Mouse (Mus musculus) midbrain, embryonic 15.5 days (tissue): ENCODE results near the gene Gm20388. TPM values are rescaled to one million over a fixed set of nuclear protein-coding genes. Genes with fewer than 3 reads are reported as not detected.
"Not testable (repeated sequence)": the region's sequence is repeated elsewhere in the genome, so short reads cannot be mapped to it uniquely, and the experiment has no call there.

Experiments
- ATAC-seq: fragments of 200-750 bp; cut with Nextera tagmentation; replicated peaks from 2 replicates; pipeline ENCODE4 v1.8.0; 2017; ENCODE audit warnings: moderate TSS enrichment
- H3K27ac ChIP-seq: fragments of 300-500 bp; sonication (generic); 2 replicates; pipeline ENCODE4 v1.5.1; 2015; ENCODE audit warnings: mild to moderate bottlenecking, inconsistent platforms
- H3K27me3 ChIP-seq: fragments of 300-500 bp; sonication (generic); replicated peaks from 2 replicates; pipeline ENCODE4 v1.6.1; 2015; ENCODE audit warnings: inconsistent platforms
- H3K36me3 ChIP-seq: fragments of 300-500 bp; sonication (generic); replicated peaks from 2 replicates; pipeline ENCODE4 v1.6.1; 2015; ENCODE audit warnings: inconsistent platforms
- H3K4me1 ChIP-seq: fragments of 300-500 bp; sonication (generic); 2 replicates; pipeline ENCODE4 v1.6.1; 2015; ENCODE audit warnings: inconsistent platforms
- H3K4me2 ChIP-seq: fragments of 300-500 bp; sonication (generic); 2 replicates; pipeline ENCODE4 v1.6.1; 2015; ENCODE audit warnings: inconsistent platforms, mild to moderate bottlenecking, moderate library complexity
- H3K4me3 ChIP-seq: fragments of 300-500 bp; sonication (generic); 2 replicates; pipeline ENCODE4 v1.5.1; 2015; ENCODE audit warnings: mild to moderate bottlenecking, inconsistent platforms
- H3K9ac ChIP-seq: fragments of 300-500 bp; sonication (generic); 2 replicates; pipeline ENCODE4 v1.6.1; 2015; ENCODE audit warnings: mild to moderate bottlenecking, inconsistent platforms
- H3K9me3 ChIP-seq: fragments of 300-500 bp; sonication (generic); 2 replicates; pipeline ENCODE4 v1.6.1; 2016; ENCODE audit warnings: inconsistent platforms
- WGBS: fragments of 180-500 bp; shearing (Covaris S2); methylation state at CpG from one replicate; pipeline ENCODE4 v1.1.7; 2015; ENCODE audit warnings: mixed read lengths; 5-methylcytosine and 5-hydroxymethylcytosine counted together
- polyA plus RNA-seq: library from polyadenylated mRNA; unstranded; fragments of >200 nt; fragmentation: Nextera tagmentation; extraction: Ambion mirVana; gene quantifications from 2 replicates; pipeline ENCODE4 v1.2.1, GENCODE M21; 2015

The Gm20388 gene
- polyA plus RNA-seq, 1 experiment from 2014 or later, result 5.6 TPM

DNA sequence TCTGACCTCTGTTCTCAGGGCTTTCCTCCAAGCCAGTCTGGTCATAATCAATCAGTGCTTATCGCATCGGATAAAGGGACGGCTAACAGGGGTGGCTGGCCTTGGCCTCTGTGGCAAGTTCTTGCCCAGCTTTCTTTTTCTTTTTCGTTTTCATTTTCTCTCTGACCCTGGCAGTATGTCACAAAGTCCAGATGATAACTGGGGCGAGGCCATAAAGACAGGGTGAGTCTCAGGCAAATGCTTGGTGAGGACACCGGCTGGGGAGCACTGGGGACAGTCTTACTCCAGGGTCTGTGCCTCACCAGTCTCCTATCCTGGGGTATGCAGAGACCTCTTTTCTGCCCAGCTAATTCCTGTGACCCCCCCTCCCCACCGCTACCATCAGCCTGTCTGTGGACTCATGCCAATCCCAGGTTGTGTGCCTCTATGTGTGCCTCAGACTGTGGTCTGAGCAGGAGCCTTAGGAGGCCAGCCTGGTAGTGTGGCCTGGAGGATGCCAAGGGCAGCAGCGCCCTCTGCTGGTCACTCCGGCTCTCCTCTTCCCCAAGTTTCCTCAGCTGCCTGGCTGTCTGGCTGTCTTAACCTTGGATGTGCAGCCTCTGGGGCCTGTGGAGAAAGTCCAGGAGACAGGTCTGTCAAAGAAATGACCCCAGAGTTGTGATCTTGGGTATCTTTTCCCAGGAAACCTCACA, 885.4 kb downstream of the Gm20388 start:
- WGBS, result 43% methylated on average over 9 of the region's 9 CpGs
- Histone ChIP-seq H3K4me3 (no peak overlapping the region), H3K9me3 (no peaks in the 10 kb centered on the region), H3K4me1 (peaks cover 2% of the 10 kb centered on the region; the same call in 1 of the 2 replicates), H3K4me2 (no peak overlapping the region), H3K36me3 (no peaks in the 10 kb centered on the region), H3K9ac (no peak overlapping the region), H3K27me3 (peaks cover 5% of the 10 kb centered on the region; the same call in 1 of the 2 replicates), H3K27ac (no peak overlapping the region)
- peak; percentile 70 for ATAC-seq

DNA sequence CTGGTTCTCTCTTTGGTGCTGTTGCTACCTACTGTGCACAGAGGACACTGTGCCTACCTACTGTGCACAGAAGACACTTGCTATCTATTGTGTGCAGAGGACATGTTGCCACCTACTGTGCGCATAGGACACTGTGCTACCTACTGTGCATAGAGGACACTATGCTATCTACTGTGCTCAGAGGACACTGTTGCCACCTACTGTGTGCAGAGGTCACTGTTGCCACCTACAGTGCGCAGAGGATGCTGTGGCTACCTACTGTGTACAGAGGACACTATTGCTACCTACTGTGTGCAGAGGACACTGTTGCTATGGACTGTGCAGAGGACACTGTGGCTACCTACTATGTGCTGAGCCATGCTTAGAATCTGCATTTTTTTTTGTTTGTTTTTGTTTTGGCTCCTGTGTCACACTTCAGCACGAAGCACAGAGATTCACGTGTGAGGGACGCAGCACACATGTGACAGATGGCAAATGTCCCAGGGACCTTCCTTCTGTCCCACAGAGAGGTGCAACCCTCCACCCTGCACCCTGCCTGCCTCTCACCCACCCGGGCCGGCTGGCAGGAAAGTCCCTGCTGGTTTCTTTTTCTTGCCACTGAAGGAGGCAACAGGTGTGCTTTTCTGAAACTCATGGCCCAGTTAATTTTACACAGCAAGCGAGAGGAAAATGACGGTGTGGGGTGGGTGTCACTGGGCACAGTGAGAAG, 886.5 kb downstream of the Gm20388 start:
- Histone ChIP-seq H3K4me3 (no peak overlapping the region), H3K27me3 (peaks cover 13% of the 10 kb centered on the region; the same call in 1 of the 2 replicates), H3K4me2 (no peak overlapping the region), H3K27ac (no peak overlapping the region), H3K9ac (no peak overlapping the region), H3K36me3 (no peaks in the 10 kb centered on the region), H3K9me3 (no peaks in the 10 kb centered on the region), H3K4me1 (peaks cover 2% of the 10 kb centered on the region; the same call in 1 of the 2 replicates)
- whole genome bisulfite sequencing, result 82% methylated on average over 9 of the region's 9 CpGs
- no peak for ATAC-seq

DNA sequence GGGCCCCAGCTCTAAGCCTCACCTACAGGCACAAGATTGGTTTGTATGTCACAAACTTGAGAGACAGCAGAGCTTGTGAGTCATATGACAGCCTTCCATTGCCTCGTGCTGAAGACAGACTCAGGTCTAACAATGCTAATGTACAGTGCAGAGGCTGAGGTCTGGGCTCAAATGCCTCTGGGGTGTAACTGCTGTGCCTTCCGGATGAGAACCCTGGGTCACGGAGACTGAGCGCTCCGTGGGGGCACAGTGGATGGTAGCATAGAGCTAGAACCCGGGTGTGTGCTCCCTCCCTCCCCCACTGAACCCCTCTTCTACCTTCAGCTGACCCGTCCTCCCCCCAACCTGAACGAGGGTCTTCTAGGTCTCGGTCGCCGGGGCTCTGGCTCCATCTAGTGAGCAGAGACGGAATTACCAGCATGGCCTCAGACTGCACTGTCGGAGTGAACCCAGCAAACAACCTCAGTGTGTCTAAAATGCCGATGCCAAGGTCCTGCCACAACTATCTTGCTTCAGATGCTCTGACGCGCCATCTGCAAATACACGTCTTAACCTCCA, 889.7 kb downstream of the Gm20388 start:
- Histone ChIP-seq H3K36me3 (no peaks in the 10 kb centered on the region), H3K4me1 (peaks cover 2% of the 10 kb centered on the region; the same call in 1 of the 2 replicates), H3K27me3 (peaks cover 13% of the 10 kb centered on the region; the same call in 1 of the 2 replicates), H3K4me3 (no peak overlapping the region), H3K4me2 (peak overlapping the region; percentile 43), H3K27ac (no peak overlapping the region), H3K9me3 (no peaks in the 10 kb centered on the region), H3K9ac (no peak overlapping the region)
- ATAC-seq, result peak; percentile 71; the same call in 1 of the 2 replicates
- 5% methylated on average over 17 of the region's 17 CpGs for WGBS

DNA sequence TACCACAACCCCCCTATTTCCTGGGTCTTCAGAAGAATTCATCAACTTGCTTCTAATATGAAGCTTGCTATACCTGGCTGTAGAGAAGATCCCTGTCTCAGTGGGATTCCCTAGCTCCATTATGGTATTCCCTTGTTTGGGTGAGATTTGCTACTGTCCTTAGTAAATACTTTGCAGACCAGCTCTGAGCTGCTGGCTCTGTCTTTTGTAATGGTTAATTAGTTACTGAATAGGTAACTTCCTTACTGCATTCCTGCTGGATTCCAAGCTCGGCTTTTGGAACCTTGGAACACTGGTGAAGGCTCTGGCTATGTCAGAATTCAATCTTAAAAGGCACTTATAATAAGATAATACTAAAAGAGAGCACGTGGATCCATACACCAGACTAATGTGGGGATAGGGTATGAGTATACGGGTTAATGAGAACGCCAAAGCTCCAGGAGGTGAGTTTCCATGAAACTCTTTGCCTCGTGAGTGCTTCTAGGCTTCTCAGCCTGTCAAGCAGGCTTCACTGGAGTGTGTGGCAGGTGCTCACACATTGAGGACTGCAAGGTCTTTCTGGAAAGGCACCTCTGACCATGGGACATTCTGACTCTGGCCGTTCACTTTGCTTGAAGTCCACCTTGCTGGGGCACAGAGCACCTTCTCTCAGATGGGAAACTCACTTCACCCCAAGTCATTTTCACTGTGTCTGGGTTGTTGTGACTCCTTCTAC, 893.2 kb downstream of the Gm20388 start:
- not testable (repeated sequence) for H3K9me3 ChIP-seq, H3K4me1 ChIP-seq, H3K27ac ChIP-seq, H3K4me2 ChIP-seq, H3K36me3 ChIP-seq, H3K4me3 ChIP-seq, H3K9ac ChIP-seq, ATAC-seq
- 51% methylated on average over 6 of the region's 6 CpGs for WGBS
- peaks cover 13% of the 10 kb centered on the region; the same call in 1 of the 2 replicates for H3K27me3 ChIP-seq

DNA sequence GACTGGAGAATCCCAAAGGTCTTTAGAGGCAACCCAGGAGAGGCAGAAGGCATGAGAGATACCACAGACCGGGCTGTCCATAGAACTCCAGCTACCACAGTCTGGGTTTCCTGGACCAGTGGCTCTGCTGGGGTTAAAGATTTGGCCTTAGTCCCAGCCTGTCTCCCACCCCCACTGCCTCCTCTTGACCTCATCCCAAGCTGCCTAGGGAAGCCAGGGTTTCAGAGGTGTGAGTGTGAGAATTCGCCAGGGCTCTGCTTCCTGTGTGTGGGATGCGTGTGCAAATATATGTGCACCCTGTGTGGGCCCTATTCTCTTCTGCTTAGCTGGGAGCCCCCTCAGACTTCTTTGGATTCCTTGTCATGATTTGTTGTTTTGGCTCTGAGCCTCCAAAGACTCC, 894.1 kb downstream of the Gm20388 start:
- 83% methylated on average over 3 of the region's 3 CpGs for WGBS
- peaks cover 13% of the 10 kb centered on the region; the same call in 1 of the 2 replicates for H3K27me3 ChIP-seq
- no peak overlapping the region for H3K4me2 ChIP-seq
- no peak overlapping the region for H3K4me3 ChIP-seq
- no peaks in the 10 kb centered on the region for H3K9me3 ChIP-seq
- no peaks in the 10 kb centered on the region for H3K36me3 ChIP-seq
- no peak overlapping the region for H3K27ac ChIP-seq
- no peak for ATAC-seq
- peaks cover 2% of the 10 kb centered on the region; the same call in 1 of the 2 replicates for H3K4me1 ChIP-seq
- H3K9ac ChIP-seq, result no peak overlapping the region

DNA sequence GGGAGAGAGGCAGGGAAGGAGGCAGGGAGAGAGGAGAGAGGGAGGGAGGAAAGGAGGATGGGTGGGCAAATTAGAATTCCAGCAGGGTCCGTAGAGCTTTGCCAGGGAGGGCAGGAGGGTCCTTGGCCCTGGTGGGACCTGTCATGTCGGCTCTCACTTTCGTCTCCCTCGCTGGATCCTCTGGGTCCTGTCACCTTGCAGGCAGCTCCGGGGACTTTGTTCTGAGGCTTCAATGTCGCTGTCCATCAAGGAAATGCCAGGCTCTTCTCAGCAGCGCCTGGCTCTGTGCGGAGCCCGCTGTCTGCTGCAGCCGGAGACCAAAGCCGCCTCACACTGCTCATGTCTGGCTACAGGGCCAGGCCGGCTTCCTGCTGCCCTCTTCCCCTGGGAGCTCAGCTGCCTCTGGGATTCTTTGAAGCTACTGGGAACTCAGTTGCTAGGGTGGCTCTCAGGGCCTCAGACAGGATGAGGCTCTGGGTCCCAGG, 896.2 kb downstream of the Gm20388 start:
- Histone ChIP-seq H3K36me3 (no peaks in the 10 kb centered on the region), H3K9me3 (no peaks in the 10 kb centered on the region), H3K9ac (no peak overlapping the region), H3K27me3 (0 out of 2 replicates have a peak, but pooled peaks cover under 1% of the 10 kb centered on the region), H3K4me2 (no peak overlapping the region), H3K27ac (no peak overlapping the region), H3K4me3 (no peak overlapping the region), H3K4me1 (no peaks in the 10 kb centered on the region)
- ATAC-seq, result no peak
- 60% methylated on average over 12 of the region's 12 CpGs for WGBS

DNA sequence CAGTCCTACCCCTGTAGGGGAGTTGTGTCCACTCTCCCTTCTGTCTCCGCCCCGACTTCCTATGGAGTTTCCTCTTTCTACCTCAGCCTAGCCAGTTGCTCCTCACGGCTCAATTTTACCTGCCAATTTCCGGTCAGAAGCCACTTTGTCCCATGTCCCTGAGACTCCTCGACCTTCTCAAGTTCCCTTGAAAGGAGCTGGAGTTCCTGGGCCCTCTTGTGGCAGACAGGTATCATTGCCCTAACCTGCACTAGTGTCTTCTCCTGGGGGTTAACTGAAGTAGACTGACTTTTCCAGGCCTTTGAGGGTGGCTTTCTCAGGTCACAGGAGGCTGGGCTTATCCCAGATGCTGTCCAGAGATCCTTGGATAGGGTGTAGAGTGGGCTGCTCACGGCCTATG, 897.1 kb downstream of the Gm20388 start:
- Histone ChIP-seq H3K4me3 (no peak overlapping the region), H3K36me3 (no peaks in the 10 kb centered on the region), H3K4me2 (no peak overlapping the region), H3K27me3 (no peaks in the 10 kb centered on the region), H3K27ac (no peak overlapping the region), H3K9me3 (no peaks in the 10 kb centered on the region), H3K9ac (no peak overlapping the region), H3K4me1 (no peaks in the 10 kb centered on the region)
- 53% methylated on average over 6 of the region's 6 CpGs for WGBS
- ATAC-seq, result no peak

DNA sequence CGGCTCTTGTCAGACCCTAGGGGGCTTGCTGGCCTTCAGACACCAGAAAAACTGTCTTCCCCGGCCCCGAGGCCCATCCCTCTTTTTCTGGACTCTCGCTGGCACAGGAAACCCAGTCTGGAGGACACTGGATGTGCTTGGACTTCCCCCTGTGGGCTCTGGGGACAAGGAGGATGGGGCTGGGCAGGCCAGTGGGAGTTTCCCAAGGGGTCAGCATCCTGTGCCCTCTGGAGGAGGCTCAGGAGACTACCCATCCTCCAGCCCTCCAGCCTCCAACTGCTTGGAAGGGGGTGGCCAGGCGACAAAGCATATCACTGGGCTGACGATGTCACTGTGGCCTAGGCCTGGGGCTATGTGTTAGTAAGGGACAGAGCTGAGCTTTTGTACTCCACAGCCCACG, 898.4 kb downstream of the Gm20388 start:
- WGBS, result 65% methylated on average over 7 of the region's 7 CpGs
- H3K9ac ChIP-seq, result no peak overlapping the region
- no peak for ATAC-seq

DNA sequence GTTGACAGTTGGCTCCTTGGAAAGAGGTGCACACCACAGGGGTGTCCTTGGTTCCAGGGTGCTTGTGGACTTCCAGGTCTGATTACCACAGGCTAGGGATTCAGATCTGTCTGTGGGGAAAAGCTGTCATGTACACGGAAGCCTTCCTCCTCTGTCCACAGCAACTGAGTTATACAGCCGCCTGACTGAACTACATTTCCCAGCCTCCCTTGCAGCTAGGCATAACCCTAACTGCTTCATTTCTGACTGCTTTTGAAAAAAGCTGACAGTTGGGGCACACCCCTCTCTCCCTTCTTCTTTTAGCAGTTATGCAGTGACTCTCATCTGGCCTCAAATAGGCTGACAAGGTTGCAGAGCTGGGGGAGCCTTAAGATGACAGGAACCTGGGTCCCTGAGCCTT, 901.3 kb downstream of the Gm20388 start:
- Histone ChIP-seq H3K36me3 (no peaks in the 10 kb centered on the region), H3K4me2 (no peak overlapping the region), H3K27me3 (no peaks in the 10 kb centered on the region), H3K4me3 (no peak overlapping the region), H3K27ac (no peak overlapping the region), H3K9ac (no peak overlapping the region), H3K4me1 (no peaks in the 10 kb centered on the region), H3K9me3 (no peaks in the 10 kb centered on the region)
- 82% methylated on average over 2 of the region's 2 CpGs for WGBS
- ATAC-seq, result no peak

More for the DNA sequence above, 898.4 kb downstream of the Gm20388 start:
- Histone ChIP-seq H3K27ac (no peak overlapping the region), H3K36me3 (no peaks in the 10 kb centered on the region), H3K27me3 (no peaks in the 10 kb centered on the region), H3K9me3 (no peaks in the 10 kb centered on the region), H3K4me3 (no peak overlapping the region), H3K4me2 (no peak overlapping the region), H3K4me1 (no peaks in the 10 kb centered on the region)

DNA sequence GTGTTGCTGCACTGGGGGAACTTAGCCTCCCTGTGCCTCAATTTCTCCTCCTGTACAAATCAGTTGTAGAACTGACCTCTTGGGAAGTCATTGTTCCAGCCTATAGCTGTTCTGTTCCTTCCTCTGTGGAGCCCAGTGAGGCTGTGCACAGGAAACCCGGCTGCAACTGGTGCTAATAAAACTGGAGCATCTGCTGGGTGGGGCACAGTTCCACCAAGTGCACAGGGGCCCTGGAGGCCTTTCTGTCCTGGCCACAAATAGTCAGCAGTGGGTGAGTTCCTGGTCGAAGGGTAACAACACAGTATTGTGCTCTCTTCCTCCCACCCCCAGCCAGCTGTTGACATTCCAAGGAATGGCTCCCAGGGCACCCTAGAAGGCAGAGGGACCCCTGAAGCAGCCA, 902.4 kb downstream of the Gm20388 start:
- no peak overlapping the region for H3K9ac ChIP-seq
- no peaks in the 10 kb centered on the region for H3K9me3 ChIP-seq
- no peak for ATAC-seq
- no peak overlapping the region for H3K27ac ChIP-seq
- H3K4me2 ChIP-seq, result no peak overlapping the region
- H3K27me3 ChIP-seq, result no peaks in the 10 kb centered on the region
- H3K36me3 ChIP-seq, result no peaks in the 10 kb centered on the region
- no peaks in the 10 kb centered on the region for H3K4me1 ChIP-seq
- WGBS, result 85% methylated on average over 2 of the region's 2 CpGs
- H3K4me3 ChIP-seq, result no peak overlapping the region

DNA sequence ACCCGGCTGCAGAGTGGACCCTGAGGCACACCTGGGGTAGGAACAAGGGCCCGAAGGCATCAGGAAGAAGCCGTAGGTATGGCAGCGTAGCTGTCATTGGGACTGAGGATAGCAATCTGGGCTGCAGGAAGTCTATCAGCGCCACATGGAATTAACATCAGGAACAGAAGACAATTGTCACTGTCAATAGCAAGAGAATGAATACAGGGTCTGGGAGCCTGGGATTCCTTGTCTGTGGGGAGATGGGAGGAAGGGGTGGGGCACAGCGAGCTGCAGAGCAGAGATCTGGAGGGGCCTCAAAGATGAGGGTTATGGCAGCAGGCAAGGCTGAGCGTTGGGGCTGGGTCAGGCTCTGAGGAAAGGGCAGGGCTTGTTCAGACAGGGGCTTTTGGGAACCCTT, 903.2 kb downstream of the Gm20388 start:
- Histone ChIP-seq H3K27me3 (no peaks in the 10 kb centered on the region), H3K9ac (no peak overlapping the region), H3K27ac (no peak overlapping the region), H3K4me3 (no peak overlapping the region), H3K4me1 (no peaks in the 10 kb centered on the region), H3K4me2 (no peak overlapping the region), H3K36me3 (no peaks in the 10 kb centered on the region), H3K9me3 (no peaks in the 10 kb centered on the region)
- ATAC-seq, result no peak
- 73% methylated on average over 7 of the region's 7 CpGs for WGBS

DNA sequence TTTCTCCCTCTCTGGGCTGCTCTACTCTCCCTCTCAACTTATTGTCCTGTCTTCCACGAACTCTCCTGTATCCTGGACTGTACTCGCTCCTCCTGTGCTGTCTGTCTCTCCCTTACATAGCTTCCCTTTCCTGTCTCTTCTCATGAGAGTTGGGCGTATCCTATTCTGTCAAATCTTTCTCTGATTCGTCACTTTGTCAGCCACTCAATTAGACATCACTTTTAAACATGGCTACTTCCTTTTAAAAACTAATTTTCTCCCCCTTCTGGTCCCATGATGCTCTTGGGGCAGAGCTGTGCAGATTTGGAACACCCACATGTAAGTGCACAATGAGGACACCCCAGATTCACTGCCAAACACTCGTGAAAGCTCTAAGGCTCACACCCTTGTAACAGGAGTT, 905.7 kb downstream of the Gm20388 start:
- H3K4me3 ChIP-seq, result no peak overlapping the region
- H3K36me3 ChIP-seq, result no peaks in the 10 kb centered on the region
- no peak overlapping the region for H3K9ac ChIP-seq
- no peaks in the 10 kb centered on the region for H3K27me3 ChIP-seq
- no peak for ATAC-seq
- no peaks in the 10 kb centered on the region for H3K9me3 ChIP-seq
- no peaks in the 10 kb centered on the region for H3K4me1 ChIP-seq
- H3K27ac ChIP-seq, result no peak overlapping the region
- WGBS, result 79% methylated on average over 5 of the region's 5 CpGs
- H3K4me2 ChIP-seq, result no peak overlapping the region
